Mouse (Mus musculus): ENCODE data around the gene Trip4.

GRCm38 (mm10) chr9:65839841-65840240 lies 68.8 kb downstream of the Trip4 start:
- TF ChIP-seq CTCF (conservative IDR thresholded peaks at IDR 0.05; ENCODE audit: low read length): no peak
- no peak for TF ChIP-seq POU5F1 (IDR thresholded peaks at IDR 0.05; ENCODE audit: borderline replicate concordance, low read length)

Data from E14TG2a.4 (cell line).